Mouse (Mus musculus) intestine, embryonic 14.5 days (tissue): Measurements from ENCODE around the gene Cuedc1. TPM values are rescaled to one million over a fixed set of nuclear protein-coding genes. Genes with fewer than 3 reads are reported as not detected.

ENCODE experiments used
- ATAC-seq: fragments of 200-750 bp; cut with Nextera tagmentation; replicated peaks from 2 replicates; pipeline ENCODE4 v1.8.0; 2017; ENCODE audit warnings: low read depth, moderate number of reproducible peaks, moderate TSS enrichment, moderate library complexity; ENCODE audit not compliant: low FRiP score, low TSS enrichment
- DNase-seq: peaks from one replicate; pipeline ENCODE4 v3.0.0-alpha.2; 2018; ENCODE audit warnings: low spot score
- H3K27ac ChIP-seq: fragments of 300-500 bp; sonication (generic); 2 replicates; pipeline ENCODE4 v1.5.1; 2014; ENCODE audit warnings: low read depth, mild to moderate bottlenecking, control low read depth
- H3K27me3 ChIP-seq: fragments of 300-500 bp; sonication (generic); replicated peaks from 2 replicates; pipeline ENCODE4 v1.6.1; 2014; ENCODE audit warnings: low read length, control low read depth; ENCODE audit not compliant: control insufficient read depth, insufficient read depth
- H3K36me3 ChIP-seq: fragments of 300-500 bp; sonication (generic); 2 replicates; pipeline ENCODE4 v1.6.1; 2014; ENCODE audit warnings: low read length, control low read depth; ENCODE audit not compliant: control insufficient read depth, insufficient read depth
- H3K4me1 ChIP-seq: fragments of 300-500 bp; sonication (generic); replicated peaks from 2 replicates; pipeline ENCODE4 v1.6.1; 2014; ENCODE audit warnings: low read length, control low read depth, mixed read lengths; ENCODE audit not compliant: control insufficient read depth, insufficient read depth
- H3K4me2 ChIP-seq: fragments of 300-500 bp; sonication (generic); 2 replicates; pipeline ENCODE4 v1.6.1; 2014; ENCODE audit warnings: low read length
- H3K4me3 ChIP-seq: fragments of 300-500 bp; sonication (generic); 2 replicates; pipeline ENCODE4 v1.5.1; 2014; ENCODE audit warnings: low read depth, low read length, control low read depth, mixed read lengths
- H3K9ac ChIP-seq: fragments of 300-500 bp; sonication (generic); 2 replicates; pipeline ENCODE4 v1.6.1; 2014; ENCODE audit warnings: mild to moderate bottlenecking, low read length
- H3K9me3 ChIP-seq: fragments of 300-500 bp; sonication (generic); 2 replicates; pipeline ENCODE4 v1.6.1; 2016; ENCODE audit warnings: low read length, control low read depth; ENCODE audit not compliant: control insufficient read depth
- WGBS: fragments of 180-500 bp; shearing (Covaris S2); extraction: QIAGEN DNeasy Blood & Tissue Kit; methylation state at CpG from one replicate; pipeline ENCODE4 v1.1.7; 2014; 5-methylcytosine and 5-hydroxymethylcytosine counted together
- polyA plus RNA-seq: library from polyadenylated mRNA; unstranded; fragments of >200 nt; fragmentation: Nextera tagmentation; extraction: Ambion mirVana; gene quantifications from 2 replicates; pipeline ENCODE4 v1.2.1, GENCODE M21; 2014

The Cuedc1 gene
- polyA plus RNA-seq, 1 experiment from 2014 or later = 16.7 TPM

- 3% methylated on average over 15 of the region's 15 CpGs for WGBS
- DNase-seq (peak; percentile 86), ATAC-seq (peak; percentile 50; the same call in 1 of the 2 replicates)
- Histone ChIP-seq H3K4me2 (peak overlapping the region; percentile 68), H3K4me3 (peak overlapping the region; percentile 28), H3K9me3 (no peaks in the 10 kb centered on the region), H3K27ac (peak overlapping the region; percentile 84), H3K9ac (0 out of 2 replicates have a peak overlapping the region, but pooled peaks have one; percentile 22), H3K36me3 (no peaks in the 10 kb centered on the region), H3K4me1 (peaks cover 63% of the 10 kb centered on the region), H3K27me3 (no peaks in the 10 kb centered on the region)
Measured at GRCm38 (mm10) chr11:88161651-88162362, 63.9 kb downstream of the Cuedc1 start.

DNA sequence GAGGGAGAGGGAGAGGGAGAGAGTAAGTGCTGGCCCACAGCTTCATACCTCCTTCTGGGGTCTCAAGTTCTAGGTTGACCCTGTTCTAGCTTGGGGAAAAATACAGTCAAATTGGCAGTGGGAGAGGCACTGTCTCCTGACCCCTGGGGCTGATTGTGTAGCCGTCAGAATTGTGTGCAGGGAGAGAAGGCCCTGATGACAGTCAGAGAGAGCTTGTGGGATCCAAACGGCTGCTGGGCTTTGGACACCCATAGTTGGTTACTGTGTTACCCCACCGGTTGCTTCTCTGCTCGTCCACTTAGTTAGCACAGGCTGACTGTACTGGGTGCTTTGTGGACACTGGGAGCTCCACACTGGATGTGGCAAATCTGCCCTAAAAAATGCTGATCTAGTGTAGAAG lies 64.9 kb downstream of the Cuedc1 start:
- ATAC-seq = no peak
- Histone ChIP-seq H3K27me3 (no peaks in the 10 kb centered on the region), H3K4me1 (peaks cover 59% of the 10 kb centered on the region), H3K4me3 (no peak overlapping the region), H3K9ac (no peak overlapping the region), H3K9me3 (no peaks in the 10 kb centered on the region), H3K27ac (no peak overlapping the region; the same call in 1 of the 2 replicates), H3K4me2 (no peak overlapping the region), H3K36me3 (no peaks in the 10 kb centered on the region)
- 54% methylated on average over 4 of the region's 4 CpGs for WGBS
- no peak for DNase-seq

DNA sequence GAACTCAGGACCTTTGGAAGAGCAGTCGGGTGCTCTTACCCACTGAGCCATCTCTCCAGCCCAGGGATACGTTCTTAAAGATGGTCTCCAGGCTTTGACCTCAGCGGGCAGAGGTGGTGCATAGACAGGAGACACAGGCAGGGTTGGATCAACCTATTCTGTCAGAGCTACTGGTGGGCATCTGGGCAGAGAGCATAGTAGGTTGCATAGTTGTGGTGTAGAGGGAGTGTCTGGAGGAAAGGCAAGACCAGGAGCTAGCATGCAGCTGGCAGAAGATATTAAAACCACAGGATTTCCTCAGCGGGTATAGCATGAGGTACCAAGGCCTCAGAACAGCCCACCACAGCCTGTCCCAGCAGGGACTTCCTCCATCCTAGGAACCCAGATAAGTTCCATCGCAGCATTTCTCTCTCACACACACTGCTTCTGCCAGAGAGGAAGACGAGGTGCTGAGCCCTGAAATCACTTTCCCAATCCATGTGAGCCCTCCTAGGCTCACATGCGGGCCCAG lies 66.4 kb downstream of the Cuedc1 start:
- ATAC-seq = no peak
- Histone ChIP-seq H3K4me3 (no peak overlapping the region), H3K36me3 (no peaks in the 10 kb centered on the region), H3K9ac (no peak overlapping the region), H3K4me1 (peaks cover 44% of the 10 kb centered on the region), H3K4me2 (no peak overlapping the region), H3K27me3 (no peaks in the 10 kb centered on the region), H3K9me3 (no peaks in the 10 kb centered on the region), H3K27ac (peak overlapping the region; percentile 16; the same call in 1 of the 2 replicates)
- DNase-seq = no peak
- WGBS = 84% methylated on average over 7 of the region's 7 CpGs

DNA sequence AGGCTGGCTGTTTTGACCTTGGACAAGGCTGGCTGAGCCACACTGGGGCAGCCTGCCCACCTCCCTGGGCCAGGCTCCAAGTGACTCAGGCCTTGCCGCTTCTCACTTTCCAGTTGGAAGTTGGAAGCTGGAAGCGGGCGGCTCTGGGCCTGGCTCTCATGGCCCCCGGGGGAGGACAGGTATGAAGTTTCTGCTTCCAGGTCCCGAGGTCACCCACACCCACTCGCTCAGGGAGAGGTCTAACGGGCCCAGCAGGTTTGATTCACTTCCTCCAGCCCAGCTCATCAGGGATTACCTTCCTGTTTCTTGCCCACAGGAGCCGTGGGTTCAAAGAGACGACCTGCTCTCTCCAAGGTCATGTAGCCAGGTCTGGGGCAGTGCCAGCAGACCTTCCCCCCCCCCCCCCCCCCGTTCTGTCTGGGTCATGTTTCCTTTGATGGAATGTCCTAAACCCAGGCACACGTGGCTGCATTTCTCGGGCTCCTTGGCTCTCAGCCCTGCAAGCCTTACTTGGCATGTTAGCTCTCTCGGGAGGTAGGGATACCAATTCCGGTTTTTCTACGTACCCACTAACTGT lies 67.0 kb downstream of the Cuedc1 start:
- no peaks in the 10 kb centered on the region for H3K27me3 ChIP-seq
- ATAC-seq (no peak), DNase-seq (no peak)
- no peaks in the 10 kb centered on the region for H3K9me3 ChIP-seq
- H3K4me3 ChIP-seq = no peak overlapping the region
- H3K4me2 ChIP-seq = no peak overlapping the region
- H3K4me1 ChIP-seq = peaks cover 43% of the 10 kb centered on the region
- no peaks in the 10 kb centered on the region for H3K36me3 ChIP-seq
- no peak overlapping the region for H3K9ac ChIP-seq
- WGBS = 32% methylated on average over 14 of the region's 15 CpGs
- peak overlapping the region; percentile 27; the same call in 1 of the 2 replicates for H3K27ac ChIP-seq

DNA sequence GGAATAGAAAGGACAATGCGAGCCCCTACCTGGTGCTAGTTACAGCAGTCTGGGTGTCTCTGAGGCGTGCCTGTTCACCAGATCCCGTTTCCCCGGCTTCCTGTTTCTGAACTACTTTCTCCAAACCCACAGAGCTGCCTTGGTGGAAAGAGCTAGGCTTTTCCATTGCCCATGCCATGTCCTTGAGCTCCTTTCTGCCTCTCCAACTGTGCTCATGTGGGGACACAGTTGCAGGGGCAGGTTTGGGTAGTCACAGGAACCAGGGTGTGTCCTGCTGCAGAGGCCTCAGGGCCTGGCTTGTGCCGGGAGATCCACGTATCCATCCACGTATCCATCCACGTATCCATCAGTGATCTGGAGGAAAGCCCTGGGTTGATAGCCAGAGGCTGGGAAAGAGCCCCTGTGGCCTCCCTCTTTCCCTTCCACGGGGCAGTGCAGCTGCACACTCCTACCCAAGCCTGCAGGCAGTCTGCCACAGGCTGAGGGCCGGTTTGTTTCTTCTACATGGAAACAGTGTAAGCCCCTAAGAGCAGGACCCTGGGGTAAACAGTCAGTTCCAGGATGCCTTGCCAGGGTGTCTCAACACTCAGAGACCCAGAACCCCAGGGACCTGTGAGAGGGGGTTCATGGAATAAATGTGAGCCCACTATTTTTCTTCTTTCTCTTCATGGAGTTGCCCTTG lies 68.0 kb downstream of the Cuedc1 start:
- ATAC-seq (no peak), DNase-seq (no peak)
- H3K36me3 ChIP-seq = no peaks in the 10 kb centered on the region
- no peak overlapping the region for H3K9ac ChIP-seq
- no peak overlapping the region for H3K4me3 ChIP-seq
- 69% methylated on average over 10 of the region's 10 CpGs for WGBS
- H3K27ac ChIP-seq = peak overlapping the region; percentile 29; the same call in 1 of the 2 replicates
- no peak overlapping the region for H3K4me2 ChIP-seq
- no peaks in the 10 kb centered on the region for H3K9me3 ChIP-seq
- no peaks in the 10 kb centered on the region for H3K27me3 ChIP-seq
- peaks cover 34% of the 10 kb centered on the region for H3K4me1 ChIP-seq

DNA sequence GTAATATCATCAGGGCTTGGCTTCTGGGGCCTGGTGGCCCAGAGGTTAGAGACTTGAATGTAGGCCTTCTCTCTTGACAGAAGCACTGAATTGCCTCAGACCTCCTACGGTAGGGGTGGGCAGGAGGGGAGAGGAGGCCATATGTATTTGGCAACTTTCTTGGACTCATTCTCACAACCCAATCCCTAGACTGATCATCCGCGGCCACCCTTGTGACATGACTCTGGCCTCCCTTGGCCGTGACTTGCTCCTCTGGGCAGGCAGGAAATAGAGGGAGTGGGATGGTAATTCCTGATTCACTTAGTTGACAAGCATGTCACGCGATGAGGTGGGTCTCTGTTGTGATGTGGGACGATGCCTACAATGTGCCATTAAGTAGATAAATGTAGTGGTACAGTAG lies 68.6 kb downstream of the Cuedc1 start:
- DNase-seq = no peak
- Histone ChIP-seq H3K27me3 (no peaks in the 10 kb centered on the region), H3K4me2 (no peak overlapping the region), H3K4me1 (peaks cover 31% of the 10 kb centered on the region), H3K9ac (no peak overlapping the region), H3K4me3 (no peak overlapping the region), H3K27ac (no peak overlapping the region), H3K9me3 (no peaks in the 10 kb centered on the region), H3K36me3 (no peaks in the 10 kb centered on the region)
- 87% methylated on average over 7 of the region's 7 CpGs for WGBS
- no peak for ATAC-seq

GRCm38 (mm10) chr11:88168611-88169010 lies 70.8 kb downstream of the Cuedc1 start:
- 55% methylated on average over 3 of the region's 3 CpGs for WGBS
- DNase-seq (no peak), ATAC-seq (no peak)
- Histone ChIP-seq H3K4me1 (peaks cover 41% of the 10 kb centered on the region), H3K9me3 (no peaks in the 10 kb centered on the region), H3K9ac (no peak overlapping the region), H3K27me3 (no peaks in the 10 kb centered on the region), H3K27ac (no peak overlapping the region), H3K36me3 (no peaks in the 10 kb centered on the region), H3K4me2 (no peak overlapping the region), H3K4me3 (no peak overlapping the region)

GRCm38 (mm10) chr11:88169531-88170040 lies 71.7 kb downstream of the Cuedc1 start:
- no peaks in the 10 kb centered on the region for H3K9me3 ChIP-seq
- no peak overlapping the region for H3K4me2 ChIP-seq
- ATAC-seq (no peak), DNase-seq (peak; percentile 55)
- H3K36me3 ChIP-seq = no peaks in the 10 kb centered on the region
- H3K9ac ChIP-seq = no peak overlapping the region
- WGBS = 25% methylated on average over 32 of the region's 32 CpGs
- H3K27ac ChIP-seq = no peak overlapping the region
- peaks cover 43% of the 10 kb centered on the region for H3K4me1 ChIP-seq
- no peak overlapping the region for H3K4me3 ChIP-seq
- H3K27me3 ChIP-seq = no peaks in the 10 kb centered on the region
